In genomic region chr9:80373304-80373739, GRCm38 (mm10) we compare ENCODE assay signal across 19 mouse cellular contexts.
DNase-seq lines count a peak whose midpoint lies in the region; ATAC-seq and TF ChIP-seq lines count a peak whose summit lies in the region.
"Had no signal": no experiment of that assay in that cellular context is flagged by ENCODE, and none has a peak within 500 bp of the region (broad histone marks: within the 10 kb centered on the region; RNA-seq: fewer than 3 reads in every experiment).

No protein-coding gene starts in this region.

- no peaks in the 10 kb centered on the region for H3K36me3 ChIP-seq in heart, embryonic 13.5 days
- H3K36me3 ChIP-seq in hindbrain, postnatal 0 days (ENCODE audit: insufficient read depth, low read length) = no peaks in the 10 kb centered on the region
- H3K36me3 ChIP-seq in hindbrain, embryonic 16.5 days (ENCODE audit: control insufficient read depth, insufficient read depth, low read length) = no peaks in the 10 kb centered on the region
- H3K36me3 ChIP-seq: midbrain, embryonic 12.5 days had no signal

- ATAC-seq in heart, embryonic 13.5 days (ENCODE audit: extremely low read depth, insufficient number of reproducible peaks, low FRiP score, low TSS enrichment) = peak; percentile 58; the same call in 1 of the 2 replicates
- peak; percentile 69 for ATAC-seq in hindbrain, postnatal 0 days
- ATAC-seq in hindbrain, embryonic 16.5 days = no peak
- peak; percentile 43 for ATAC-seq in granulocyte monocyte progenitor cell, adult 5-6 weeks (replicated peaks; ENCODE audit: poor library complexity, severe bottlenecking)
- ATAC-seq: forebrain, embryonic 14.5 days; intestine, postnatal 0 days had no signal

- no peak overlapping the region for H3K9ac ChIP-seq in heart, embryonic 13.5 days
- H3K9ac ChIP-seq in hindbrain, postnatal 0 days (replicated peaks; ENCODE audit: low read length) = no peak overlapping the region
- H3K9ac ChIP-seq in hindbrain, embryonic 16.5 days (ENCODE audit: low read depth, low read length) = no peak overlapping the region
- H3K9ac ChIP-seq: midbrain, embryonic 12.5 days had no signal

- peaks cover 16% of the 10 kb centered on the region for H3K4me1 ChIP-seq in heart, embryonic 13.5 days
- no peaks in the 10 kb centered on the region for H3K4me1 ChIP-seq in hindbrain, postnatal 0 days (ENCODE audit: insufficient read depth, low read length)
- no peaks in the 10 kb centered on the region for H3K4me1 ChIP-seq in hindbrain, embryonic 16.5 days (ENCODE audit: control insufficient read depth, insufficient read depth, low read depth, low read length)

- H3K27me3 ChIP-seq in heart, embryonic 13.5 days (replicated peaks) = no peaks in the 10 kb centered on the region
- H3K27me3 ChIP-seq in hindbrain, postnatal 0 days (ENCODE audit: insufficient read depth, low read length) = no peaks in the 10 kb centered on the region
- no peaks in the 10 kb centered on the region for H3K27me3 ChIP-seq in hindbrain, embryonic 16.5 days (replicated peaks; ENCODE audit: control insufficient read depth, insufficient read depth, low read length)
- H3K27me3 ChIP-seq: midbrain, embryonic 12.5 days had no signal

- H3K4me2 ChIP-seq in heart, embryonic 13.5 days = peak overlapping the region; percentile 24; the same call in 1 of the 2 replicates
- H3K4me2 ChIP-seq in hindbrain, postnatal 0 days (ENCODE audit: low read depth, low read length) = no peak overlapping the region
- no peak overlapping the region for H3K4me2 ChIP-seq in hindbrain, embryonic 16.5 days (ENCODE audit: low read length)
- H3K4me2 ChIP-seq: midbrain, embryonic 12.5 days had no signal

- 41% methylated on average over 5 of the region's 5 CpGs for WGBS in heart, embryonic 13.5 days
- WGBS in hindbrain, postnatal 0 days = 73% methylated on average over 5 of the region's 5 CpGs
- 89% methylated on average over 5 of the region's 5 CpGs for WGBS in hindbrain, embryonic 16.5 days

- H3K4me3 ChIP-seq in heart, embryonic 13.5 days = no peak overlapping the region
- H3K4me3 ChIP-seq in hindbrain, postnatal 0 days (ENCODE audit: low read length) = no peak overlapping the region
- no peak overlapping the region for H3K4me3 ChIP-seq in hindbrain, embryonic 16.5 days (ENCODE audit: low read length)
- H3K4me3 ChIP-seq: layer of hippocampus, adult 2 months; midbrain, embryonic 12.5 days had no signal

- no peak for TF ChIP-seq CTCF in hindbrain, postnatal 0 days (IDR thresholded peaks at IDR 0.05; ENCODE audit: low read depth)

- no peaks in the 10 kb centered on the region for H3K9me3 ChIP-seq in heart, embryonic 13.5 days
- no peaks in the 10 kb centered on the region for H3K9me3 ChIP-seq in hindbrain, postnatal 0 days (ENCODE audit: low read length)
- no peaks in the 10 kb centered on the region for H3K9me3 ChIP-seq in hindbrain, embryonic 16.5 days (ENCODE audit: control insufficient read depth, low read length)
- H3K9me3 ChIP-seq: midbrain, embryonic 12.5 days had no signal

- H3K27ac ChIP-seq in heart, embryonic 13.5 days (replicated peaks) = peak overlapping the region; percentile 26; the same call in 1 of the 2 replicates
- no peak overlapping the region for H3K27ac ChIP-seq in hindbrain, postnatal 0 days
- H3K27ac ChIP-seq in hindbrain, embryonic 16.5 days (ENCODE audit: low read depth, low read length) = no peak overlapping the region
- H3K27ac ChIP-seq: layer of hippocampus, adult 2 months; midbrain, embryonic 12.5 days had no signal

- peak; percentile 20 to 22 for DNase-seq in cerebellum, postnatal 10 days
- no peak for DNase-seq in cerebellum, adult 9-11 months
- no peak for DNase-seq in heart, postnatal 10 days
- DNase-seq in hindbrain, postnatal 0 days (ENCODE audit: low spot score) = no peak
- DNase-seq in adrenal gland, postnatal 36 days = no peak
- DNase-seq: adrenal gland, postnatal 25 days; cerebellum, adult 11 months; gastrocnemius, postnatal 25 days; kidney, postnatal 25 days; lung, postnatal 14 days; right cerebral cortex, postnatal 25 days; thymus, postnatal 25 days had no signal

- intact Hi-C loops in heart, postnatal 10 days (cut with DNase I) = no loop called here

Comparison
In these comparisons a context has a peak if more than half of its experiments do, and no peak if none do; other contexts are left out.
1. DNase-seq: peak in cerebellum, postnatal 10 days (2 of 2); none in cerebellum, adult 9-11 months (single experiment), heart, postnatal 10 days (0 of 2), hindbrain, postnatal 0 days (single experiment) and adrenal gland, postnatal 36 days (0 of 2).